Mouse (Mus musculus): ENCODE measurements around the gene Meis1. TPM values are rescaled to one million over a fixed set of nuclear protein-coding genes. Genes with fewer than 3 reads are reported as not detected.

Meis1 gene
- polyA plus RNA-seq, 1 experiment from 2014 or later = 132 TPM

DNA sequence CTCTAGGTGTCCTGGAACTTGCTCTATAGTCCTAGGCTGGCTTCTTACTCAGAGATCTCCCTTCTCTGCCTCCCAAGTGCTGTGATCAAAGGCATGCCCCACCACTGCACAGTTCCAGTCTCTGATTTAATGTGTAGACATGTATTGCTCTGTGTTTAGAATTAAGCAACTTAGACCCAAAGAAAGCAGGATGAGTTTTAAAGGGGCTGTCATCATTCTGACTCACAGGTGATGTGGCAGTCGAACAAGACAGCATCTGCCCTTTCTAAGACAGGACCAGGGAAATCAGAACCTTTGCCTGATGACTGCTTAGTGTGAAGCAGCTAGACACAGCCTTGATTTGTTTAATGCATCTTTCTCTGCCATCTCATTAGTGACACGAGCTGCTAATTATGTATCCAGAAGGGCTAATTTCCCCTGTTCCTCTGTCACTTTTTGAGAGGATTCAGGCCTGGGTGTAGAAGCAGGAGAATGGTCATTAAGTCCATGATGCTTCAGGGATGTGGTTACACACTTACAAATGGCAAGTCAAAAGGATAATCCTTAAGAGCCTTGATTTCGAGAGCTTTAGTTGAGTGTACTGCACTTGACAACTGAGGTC is 99.5 kb downstream of the Meis1 start:
- Histone ChIP-seq H3K27ac (ENCODE audit: low read depth, low read length) (no peak overlapping the region), H3K36me3 (ENCODE audit: control insufficient read depth, insufficient read depth, low read length) (no peaks in the 10 kb centered on the region), H3K4me1 (replicated peaks; ENCODE audit: control insufficient read depth, insufficient read depth, low read length) (peaks cover 9% of the 10 kb centered on the region; the same call in 1 of the 2 replicates), H3K4me2 (replicated peaks; ENCODE audit: low read depth, low read length) (no peak overlapping the region), H3K9ac (ENCODE audit: low read depth, low read length) (no peak overlapping the region), H3K27me3 (ENCODE audit: control insufficient read depth, insufficient read depth, low read length) (no peaks in the 10 kb centered on the region), H3K4me3 (ENCODE audit: low read depth, low read length) (no peak overlapping the region), H3K9me3 (ENCODE audit: control insufficient read depth, low read length) (no peaks in the 10 kb centered on the region)
- 86% methylated on average over 3 of the region's 3 CpGs for WGBS
- ATAC-seq (ENCODE audit: low FRiP score) (no peak), DNase-seq (ENCODE audit: low spot score) (no peak)

DNA sequence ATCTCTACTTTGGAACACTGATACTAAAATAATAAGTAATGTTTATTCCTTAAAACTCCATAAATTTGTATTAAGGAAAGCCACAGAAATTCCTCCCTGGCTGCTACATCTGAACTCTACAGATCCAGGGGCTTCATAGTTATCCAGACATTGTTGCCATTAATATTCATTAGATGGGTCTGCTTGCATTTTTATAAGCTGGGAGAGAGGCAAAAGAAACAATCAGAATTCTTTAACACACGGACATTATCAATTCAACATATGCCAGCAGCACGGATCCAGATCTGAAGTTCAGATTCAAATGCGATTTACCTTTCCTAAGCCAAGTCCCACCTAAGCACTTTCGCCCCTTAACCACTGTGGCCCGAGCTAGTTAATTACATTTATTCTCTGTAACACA is 100.9 kb downstream of the Meis1 start:
- DNase-seq (ENCODE audit: low spot score) (no peak), ATAC-seq (ENCODE audit: low FRiP score) (no peak)
- H3K27ac ChIP-seq (ENCODE audit: low read depth, low read length) = no peak overlapping the region
- no peak overlapping the region for H3K4me2 ChIP-seq (replicated peaks; ENCODE audit: low read depth, low read length)
- H3K4me3 ChIP-seq (ENCODE audit: low read depth, low read length) = no peak overlapping the region
- H3K9me3 ChIP-seq (ENCODE audit: control insufficient read depth, low read length) = no peaks in the 10 kb centered on the region
- H3K4me1 ChIP-seq (replicated peaks; ENCODE audit: control insufficient read depth, insufficient read depth, low read length) = peaks cover 9% of the 10 kb centered on the region; the same call in 1 of the 2 replicates
- no peak overlapping the region for H3K9ac ChIP-seq (ENCODE audit: low read depth, low read length)
- no peaks in the 10 kb centered on the region for H3K27me3 ChIP-seq (ENCODE audit: control insufficient read depth, insufficient read depth, low read length)
- no peaks in the 10 kb centered on the region for H3K36me3 ChIP-seq (ENCODE audit: control insufficient read depth, insufficient read depth, low read length)
- WGBS = 54% methylated on average over 5 of the region's 5 CpGs

DNA sequence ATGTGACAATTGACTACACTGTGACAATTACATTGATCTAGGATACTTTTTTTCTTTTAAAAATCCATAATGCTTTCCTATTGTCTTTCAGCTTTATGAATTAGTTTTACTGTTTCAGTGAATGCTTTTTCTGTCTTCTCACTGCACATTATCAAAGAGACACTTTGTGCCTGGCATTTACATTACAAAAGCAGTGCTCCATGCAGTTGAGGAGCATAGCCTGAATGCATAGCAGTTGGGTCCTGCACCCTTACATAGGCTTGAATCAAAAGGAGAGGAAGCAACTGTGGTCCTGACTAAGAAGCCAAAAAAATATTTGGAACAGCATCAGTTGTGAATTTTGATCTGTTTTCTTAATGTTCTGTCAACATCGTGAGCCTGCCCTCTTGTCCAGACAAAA is 105.5 kb downstream of the Meis1 start:
- no peaks in the 10 kb centered on the region for H3K9me3 ChIP-seq (ENCODE audit: control insufficient read depth, low read length)
- ATAC-seq (ENCODE audit: low FRiP score) (no peak), DNase-seq (ENCODE audit: low spot score) (peak; percentile 33)
- no peak overlapping the region for H3K27ac ChIP-seq (ENCODE audit: low read depth, low read length)
- WGBS = 52% methylated on average over 1 of the region's 1 CpGs
- H3K27me3 ChIP-seq (ENCODE audit: control insufficient read depth, insufficient read depth, low read length) = no peaks in the 10 kb centered on the region
- no peak overlapping the region for H3K4me3 ChIP-seq (ENCODE audit: low read depth, low read length)
- no peak overlapping the region for H3K9ac ChIP-seq (ENCODE audit: low read depth, low read length)
- peaks cover 9% of the 10 kb centered on the region; the same call in 1 of the 2 replicates for H3K4me1 ChIP-seq (replicated peaks; ENCODE audit: control insufficient read depth, insufficient read depth, low read length)
- no peak overlapping the region for H3K4me2 ChIP-seq (replicated peaks; ENCODE audit: low read depth, low read length)
- H3K36me3 ChIP-seq (ENCODE audit: control insufficient read depth, insufficient read depth, low read length) = no peaks in the 10 kb centered on the region

DNA sequence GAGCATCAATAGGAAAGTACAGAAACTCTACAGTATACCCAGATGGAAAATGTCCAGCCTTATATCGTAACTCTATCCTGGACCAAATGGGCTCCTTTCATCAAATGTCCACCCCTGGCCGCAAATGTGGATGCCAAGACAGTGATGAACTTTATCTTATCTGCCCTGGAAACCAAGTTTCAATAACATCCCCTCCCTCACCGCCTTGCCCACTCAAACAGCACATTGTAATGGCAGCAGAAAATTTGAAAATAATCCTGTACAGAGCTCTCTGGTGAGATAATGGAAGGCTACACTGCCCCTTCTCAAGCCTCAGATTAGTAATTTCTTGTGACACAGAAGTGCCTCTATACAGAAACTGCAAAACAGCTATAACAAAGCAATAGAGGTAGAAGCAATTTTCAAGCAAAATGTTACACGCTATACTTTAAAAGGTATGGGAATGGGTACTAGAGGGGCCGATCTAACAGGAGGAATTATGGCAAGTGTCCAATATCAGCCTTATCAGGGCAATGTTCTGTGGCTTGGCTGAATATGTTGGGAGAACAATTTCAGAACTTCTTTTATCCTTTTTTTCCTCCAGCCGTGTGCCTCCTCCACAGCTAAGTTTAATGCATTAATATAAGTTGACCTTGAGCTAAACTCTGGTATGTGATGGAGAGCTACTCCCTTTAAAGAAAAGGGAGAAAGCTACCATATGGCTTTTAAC is 106.3 kb downstream of the Meis1 start:
- no peaks in the 10 kb centered on the region for H3K9me3 ChIP-seq (ENCODE audit: control insufficient read depth, low read length)
- peaks cover 9% of the 10 kb centered on the region; the same call in 1 of the 2 replicates for H3K4me1 ChIP-seq (replicated peaks; ENCODE audit: control insufficient read depth, insufficient read depth, low read length)
- DNase-seq (ENCODE audit: low spot score) (no peak), ATAC-seq (ENCODE audit: low FRiP score) (no peak)
- H3K9ac ChIP-seq (ENCODE audit: low read depth, low read length) = no peak overlapping the region
- no peak overlapping the region for H3K4me2 ChIP-seq (replicated peaks; ENCODE audit: low read depth, low read length)
- 78% methylated on average over 6 of the region's 6 CpGs for WGBS
- no peak overlapping the region for H3K4me3 ChIP-seq (ENCODE audit: low read depth, low read length)
- no peaks in the 10 kb centered on the region for H3K36me3 ChIP-seq (ENCODE audit: control insufficient read depth, insufficient read depth, low read length)
- H3K27ac ChIP-seq (ENCODE audit: low read depth, low read length) = no peak overlapping the region
- no peaks in the 10 kb centered on the region for H3K27me3 ChIP-seq (ENCODE audit: control insufficient read depth, insufficient read depth, low read length)

GRCm38 (mm10) chr11:18906866-18907265 is 111.9 kb downstream of the Meis1 start:
- Histone ChIP-seq H3K9ac (ENCODE audit: low read depth, low read length) (no peak overlapping the region), H3K27me3 (ENCODE audit: control insufficient read depth, insufficient read depth, low read length) (no peaks in the 10 kb centered on the region), H3K4me2 (replicated peaks; ENCODE audit: low read depth, low read length) (no peak overlapping the region), H3K36me3 (ENCODE audit: control insufficient read depth, insufficient read depth, low read length) (no peaks in the 10 kb centered on the region), H3K9me3 (ENCODE audit: control insufficient read depth, low read length) (no peaks in the 10 kb centered on the region), H3K4me1 (replicated peaks; ENCODE audit: control insufficient read depth, insufficient read depth, low read length) (no peaks in the 10 kb centered on the region; the same call in 1 of the 2 replicates), H3K27ac (ENCODE audit: low read depth, low read length) (no peak overlapping the region), H3K4me3 (ENCODE audit: low read depth, low read length) (no peak overlapping the region)
- 62% methylated on average over 3 of the region's 3 CpGs for WGBS
- DNase-seq (ENCODE audit: low spot score) (no peak), ATAC-seq (ENCODE audit: low FRiP score) (no peak)

- DNase-seq (ENCODE audit: low spot score) = no peak
- 86% methylated on average over 1 of the region's 1 CpGs for WGBS
- Histone ChIP-seq H3K27ac (ENCODE audit: low read depth, low read length) (no peak overlapping the region), H3K9ac (ENCODE audit: low read depth, low read length) (no peak overlapping the region), H3K4me2 (replicated peaks; ENCODE audit: low read depth, low read length) (no peak overlapping the region), H3K36me3 (ENCODE audit: control insufficient read depth, insufficient read depth, low read length) (no peaks in the 10 kb centered on the region), H3K4me3 (ENCODE audit: low read depth, low read length) (no peak overlapping the region), H3K4me1 (replicated peaks; ENCODE audit: control insufficient read depth, insufficient read depth, low read length) (no peaks in the 10 kb centered on the region), H3K27me3 (ENCODE audit: control insufficient read depth, insufficient read depth, low read length) (no peaks in the 10 kb centered on the region), H3K9me3 (ENCODE audit: control insufficient read depth, low read length) (no peaks in the 10 kb centered on the region)
- ATAC-seq (ENCODE audit: low FRiP score) = no peak
These were observed 113.4 kb downstream of the Meis1 start for GRCm38 (mm10) chr11:18905431-18905830.

- Histone ChIP-seq H3K9me3 (ENCODE audit: control insufficient read depth, low read length) (no peaks in the 10 kb centered on the region), H3K36me3 (ENCODE audit: control insufficient read depth, insufficient read depth, low read length) (no peaks in the 10 kb centered on the region), H3K4me3 (ENCODE audit: low read depth, low read length) (no peak overlapping the region), H3K27me3 (ENCODE audit: control insufficient read depth, insufficient read depth, low read length) (no peaks in the 10 kb centered on the region), H3K9ac (ENCODE audit: low read depth, low read length) (no peak overlapping the region), H3K27ac (ENCODE audit: low read depth, low read length) (no peak overlapping the region), H3K4me1 (replicated peaks; ENCODE audit: control insufficient read depth, insufficient read depth, low read length) (no peaks in the 10 kb centered on the region), H3K4me2 (replicated peaks; ENCODE audit: low read depth, low read length) (no peak overlapping the region)
- no peak for DNase-seq (ENCODE audit: low spot score)
- ATAC-seq (ENCODE audit: low FRiP score) = no peak
- WGBS = 97% methylated on average over 1 of the region's 1 CpGs
These were observed 113.9 kb downstream of the Meis1 start for GRCm38 (mm10) chr11:18904880-18905279.

DNA sequence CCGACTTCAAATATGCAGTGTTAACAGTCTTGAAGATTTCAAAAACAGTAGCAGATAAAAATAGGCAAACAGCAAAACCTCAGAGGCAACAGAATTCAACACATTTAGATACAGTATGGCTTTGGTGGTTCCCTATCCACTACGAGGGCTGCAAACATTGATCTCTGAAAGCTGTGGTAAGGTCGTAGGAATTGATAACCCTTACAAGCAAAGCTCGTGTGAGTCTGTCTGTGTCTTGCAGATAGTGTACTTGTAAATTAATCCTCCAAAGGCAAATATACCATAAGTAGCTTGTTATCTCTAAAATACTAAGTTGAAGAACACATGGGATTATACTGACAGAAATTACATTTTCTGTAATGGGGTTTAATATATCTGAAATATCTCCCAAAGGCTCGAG is 114.5 kb downstream of the Meis1 start:
- no peaks in the 10 kb centered on the region for H3K27me3 ChIP-seq (ENCODE audit: control insufficient read depth, insufficient read depth, low read length)
- H3K36me3 ChIP-seq (ENCODE audit: control insufficient read depth, insufficient read depth, low read length) = no peaks in the 10 kb centered on the region
- DNase-seq (ENCODE audit: low spot score) = no peak

GRCm38 (mm10) chr11:18900489-18900888 is 118.3 kb downstream of the Meis1 start:
- no peak overlapping the region for H3K9ac ChIP-seq (ENCODE audit: low read depth, low read length)
- DNase-seq (ENCODE audit: low spot score) = no peak
- WGBS = 56% methylated on average over 2 of the region's 2 CpGs
- H3K4me1 ChIP-seq (replicated peaks; ENCODE audit: control insufficient read depth, insufficient read depth, low read length) = no peaks in the 10 kb centered on the region
- no peaks in the 10 kb centered on the region for H3K9me3 ChIP-seq (ENCODE audit: control insufficient read depth, low read length)
- no peaks in the 10 kb centered on the region for H3K27me3 ChIP-seq (ENCODE audit: control insufficient read depth, insufficient read depth, low read length)
- H3K27ac ChIP-seq (ENCODE audit: low read depth, low read length) = no peak overlapping the region
- no peak overlapping the region for H3K4me2 ChIP-seq (replicated peaks; ENCODE audit: low read depth, low read length)
- H3K36me3 ChIP-seq (ENCODE audit: control insufficient read depth, insufficient read depth, low read length) = no peaks in the 10 kb centered on the region
- H3K4me3 ChIP-seq (ENCODE audit: low read depth, low read length) = no peak overlapping the region
- ATAC-seq (ENCODE audit: low FRiP score) = no peak

More for the DNA sequence above, 114.5 kb downstream of the Meis1 start:
- no peak overlapping the region for H3K4me2 ChIP-seq (replicated peaks; ENCODE audit: low read depth, low read length)
- no peak overlapping the region for H3K9ac ChIP-seq (ENCODE audit: low read depth, low read length)
- WGBS = 90% methylated on average over 5 of the region's 5 CpGs
- no peak for ATAC-seq (ENCODE audit: low FRiP score)
- H3K4me1 ChIP-seq (replicated peaks; ENCODE audit: control insufficient read depth, insufficient read depth, low read length) = no peaks in the 10 kb centered on the region
- H3K4me3 ChIP-seq (ENCODE audit: low read depth, low read length) = no peak overlapping the region
- H3K9me3 ChIP-seq (ENCODE audit: control insufficient read depth, low read length) = no peaks in the 10 kb centered on the region
- H3K27ac ChIP-seq (ENCODE audit: low read depth, low read length) = no peak overlapping the region

Measured in hindbrain, embryonic 11.5 days (tissue).